Mouse (Mus musculus): ENCODE measurements around the gene Pax2.
"Not testable (repeated sequence)": the region's sequence is repeated elsewhere in the genome, so short reads cannot be mapped to it uniquely, and the experiment has no call there.

Pax2 gene

DNA sequence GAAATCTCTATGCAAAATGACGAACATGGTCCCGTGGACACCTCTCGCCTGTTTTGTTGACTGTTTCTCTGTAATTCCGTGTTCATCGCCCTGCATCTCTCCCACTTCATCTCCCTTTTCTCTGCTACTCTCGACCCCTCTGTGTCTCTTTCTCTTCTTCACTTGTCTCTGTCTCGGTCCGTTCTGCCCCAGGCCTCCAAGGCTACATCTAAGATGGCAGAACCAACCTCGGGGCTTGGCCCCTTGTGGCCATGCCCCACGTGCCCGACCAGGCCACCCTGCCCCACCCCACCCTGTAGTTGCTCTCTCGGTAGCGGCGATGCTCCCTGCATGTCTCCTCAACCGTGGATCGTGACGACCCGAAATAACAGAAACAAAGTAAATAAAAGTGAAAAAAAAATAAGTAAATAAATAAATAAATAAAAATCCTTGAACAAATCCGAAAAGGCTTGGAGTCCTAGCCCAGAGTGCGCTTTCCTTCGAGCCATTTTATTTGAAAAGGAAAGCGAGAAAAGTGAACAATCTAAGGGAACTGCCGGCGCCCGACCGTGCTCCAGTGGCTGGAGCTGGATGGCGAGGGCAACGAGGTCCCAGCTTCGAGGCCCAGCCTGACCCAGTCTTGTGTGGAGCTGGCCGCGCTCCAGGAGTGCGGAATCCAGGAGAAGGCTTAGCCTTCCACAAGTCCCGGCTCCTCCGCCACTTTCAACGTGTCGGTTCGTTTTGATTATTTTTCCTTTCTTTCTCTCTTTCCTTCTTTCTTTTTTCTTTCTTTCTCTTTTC lies 81.8 kb downstream of the Pax2 start:
- DNase-seq, result no peak

- no peak for DNase-seq
Measured at GRCm38 (mm10) chr19:44838321-44838720, 82.5 kb downstream of the Pax2 start.

DNA sequence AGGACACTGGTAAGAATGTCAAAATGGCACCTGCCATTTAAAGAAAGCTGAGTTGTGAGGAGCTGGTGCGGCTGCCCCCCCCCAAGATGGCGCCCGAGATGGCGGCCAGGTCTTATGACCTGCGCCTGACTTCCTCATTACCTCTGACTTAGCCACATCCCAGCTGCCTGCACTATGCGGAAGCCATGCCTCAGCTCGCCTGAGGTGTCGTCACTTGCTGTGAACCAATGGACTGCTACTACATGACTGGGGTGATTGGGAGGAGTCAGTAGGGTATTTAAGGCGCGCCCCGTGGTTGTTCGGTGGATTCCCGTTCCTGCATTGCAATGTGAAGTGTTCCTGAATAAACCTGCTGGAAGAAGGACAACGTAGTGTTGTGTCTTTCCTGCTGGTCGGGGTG lies 86.8 kb downstream of the Pax2 start:
- DNase-seq, result not testable (repeated sequence)

- no peak for DNase-seq
Measured at GRCm38 (mm10) chr19:44849465-44849864, 93.6 kb downstream of the Pax2 start.

DNA sequence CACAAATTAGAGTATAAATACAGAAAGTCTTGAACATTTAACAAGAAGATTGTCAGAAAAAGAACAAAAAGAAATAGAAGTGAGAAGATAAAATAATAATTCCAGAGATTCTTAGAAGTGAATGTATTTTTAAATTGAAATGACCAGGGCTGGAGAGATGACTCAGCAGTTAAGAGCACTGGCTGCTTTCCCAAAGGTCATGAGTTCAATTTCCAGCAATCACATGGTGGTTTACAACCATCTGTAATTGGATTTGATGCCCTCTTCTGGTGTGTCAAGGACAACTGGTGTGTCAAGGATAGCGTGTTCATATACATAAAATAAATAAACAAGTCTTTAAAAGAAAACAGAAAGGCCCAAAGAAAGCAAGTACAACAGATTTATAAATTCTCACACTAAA lies 102.8 kb downstream of the Pax2 start:
- no peak for DNase-seq

- DNase-seq, result no peak
Measured at GRCm38 (mm10) chr19:44868766-44869165, 112.9 kb downstream of the Pax2 start.

DNA sequence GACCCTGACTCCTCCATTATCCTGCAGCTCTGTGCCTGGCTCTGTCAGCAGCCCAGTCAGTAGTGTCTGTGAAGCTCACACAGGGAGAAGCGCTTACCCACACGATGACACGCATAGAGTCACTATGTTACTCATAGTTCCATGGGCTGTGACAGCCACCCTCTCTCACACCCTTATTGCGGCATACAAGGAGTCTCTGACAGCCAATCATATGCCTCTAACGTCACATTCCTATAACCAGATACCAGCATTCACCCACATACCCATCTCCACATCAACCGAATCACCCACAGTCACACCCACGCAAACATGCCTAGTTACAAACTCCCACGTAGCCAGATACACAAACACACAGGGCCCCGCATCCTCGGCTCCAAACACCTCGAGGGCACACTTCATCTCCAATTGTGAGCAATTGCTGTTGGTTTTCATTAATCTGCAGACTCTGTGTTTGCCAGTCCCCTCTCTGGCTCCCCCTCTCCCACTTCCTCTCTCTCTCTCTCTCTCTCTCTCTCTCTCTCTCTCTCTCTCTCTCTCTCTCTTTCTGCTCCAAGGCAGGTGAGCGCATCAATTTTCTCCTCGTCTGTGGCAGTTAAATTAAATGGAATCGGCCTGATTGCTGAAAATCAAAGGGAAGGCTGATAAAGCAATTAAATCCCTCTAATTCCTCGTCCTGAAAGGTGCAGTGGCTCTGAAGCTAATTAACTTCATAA lies 118.5 kb downstream of the Pax2 start:
- no peak for DNase-seq

GRCm38 (mm10) chr19:44874928-44875327 lies 119.1 kb downstream of the Pax2 start:
- DNase-seq, result no peak

- no peak for DNase-seq
Measured at GRCm38 (mm10) chr19:44875718-44876117, 119.9 kb downstream of the Pax2 start.

DNA sequence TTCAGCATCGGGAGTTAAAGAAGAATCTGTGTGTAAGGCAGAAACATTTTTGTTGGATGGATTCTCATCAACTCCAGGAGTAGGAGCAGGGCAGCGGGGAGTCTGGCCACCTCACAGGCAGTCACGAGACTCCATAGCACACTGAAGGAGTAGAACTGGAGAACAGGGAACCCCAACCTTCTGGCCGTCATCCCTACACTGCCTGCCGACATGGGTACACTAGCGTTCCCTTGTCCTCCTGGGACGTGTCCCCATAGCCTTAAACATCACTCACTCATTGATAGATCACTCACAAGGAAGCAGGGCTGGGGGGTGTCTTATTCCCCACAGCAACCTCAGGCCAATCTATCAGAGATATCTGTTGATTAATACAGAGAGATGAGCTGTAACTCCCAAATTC lies 120.7 kb downstream of the Pax2 start:
- DNase-seq, result no peak

DNA sequence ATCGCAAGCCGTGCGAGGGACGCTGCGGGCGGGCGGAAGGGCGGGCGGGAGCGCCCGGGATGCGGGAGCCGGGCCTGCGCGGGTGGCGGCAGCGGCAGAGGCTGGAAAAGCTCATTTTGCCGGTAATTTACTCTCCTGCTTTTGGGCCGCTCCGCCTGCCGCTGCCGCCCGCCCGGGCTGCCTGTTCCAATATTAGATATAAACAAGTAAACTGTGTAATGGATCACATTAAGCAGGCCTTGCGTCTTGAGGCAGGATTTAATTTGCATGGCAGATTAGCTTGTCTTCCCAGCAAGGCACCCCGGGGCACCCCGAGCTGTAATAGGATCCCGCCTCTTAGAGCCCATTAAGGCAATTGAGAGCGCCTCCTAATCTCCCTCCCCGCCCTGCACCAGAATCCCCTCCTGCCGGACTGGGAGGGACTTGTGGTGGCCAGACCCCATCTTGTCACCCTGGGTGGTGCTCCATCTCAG lies 126.7 kb downstream of the Pax2 start:
- peak; percentile 5 for DNase-seq

DNA sequence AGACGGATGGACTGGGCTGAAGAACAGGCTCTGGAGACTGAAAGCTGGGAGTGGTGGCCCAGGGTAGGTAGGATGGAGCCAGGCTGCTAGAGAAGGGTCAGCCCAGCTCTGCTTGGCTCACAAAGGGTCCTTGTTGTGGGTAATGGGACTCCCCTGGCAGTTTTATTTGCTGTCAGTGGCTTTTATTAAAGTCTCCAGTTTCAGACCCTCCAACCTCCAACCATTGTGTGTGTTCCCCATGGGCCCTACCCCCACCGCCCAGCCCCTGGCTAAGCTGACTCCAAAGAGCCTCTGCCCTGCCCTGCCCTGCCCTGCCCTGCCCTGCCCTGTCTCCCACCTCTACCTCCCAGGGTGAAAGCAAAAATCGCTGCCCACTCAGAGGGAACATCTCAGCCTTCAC lies 128.5 kb downstream of the Pax2 start:
- DNase-seq, result no peak

DNA sequence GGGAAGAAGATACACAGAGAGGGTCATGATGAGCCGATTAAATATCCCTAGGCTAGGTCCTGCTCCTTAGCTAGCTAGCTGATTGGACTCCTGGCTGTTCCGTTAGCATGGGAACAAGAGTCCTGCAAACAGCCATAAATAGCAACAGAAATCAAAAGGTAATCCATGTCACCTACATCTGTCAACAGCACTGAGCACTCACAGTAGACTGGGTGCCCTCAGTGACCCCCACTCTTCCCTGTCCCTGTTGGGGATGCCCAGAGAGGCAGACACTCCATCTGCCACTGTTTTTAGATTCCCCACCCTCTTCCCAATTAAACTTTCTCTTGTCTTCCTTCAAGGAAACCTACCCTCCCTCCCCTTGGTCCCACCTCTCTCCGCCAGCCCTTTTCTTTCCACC lies 130.6 kb downstream of the Pax2 start:
- DNase-seq, result no peak

Data from lung, postnatal 36 days (tissue).